Mouse (Mus musculus) lung, postnatal 10 days (tissue): ENCODE data around the gene Pax7.
A peak's percentile ranks its signal among the peaks of the same experiment; 100 is the strongest.

Source experiments
- DNase-seq: peaks from one replicate; pipeline ENCODE4 v3.0.0; 2021

Pax7 gene

DNA sequence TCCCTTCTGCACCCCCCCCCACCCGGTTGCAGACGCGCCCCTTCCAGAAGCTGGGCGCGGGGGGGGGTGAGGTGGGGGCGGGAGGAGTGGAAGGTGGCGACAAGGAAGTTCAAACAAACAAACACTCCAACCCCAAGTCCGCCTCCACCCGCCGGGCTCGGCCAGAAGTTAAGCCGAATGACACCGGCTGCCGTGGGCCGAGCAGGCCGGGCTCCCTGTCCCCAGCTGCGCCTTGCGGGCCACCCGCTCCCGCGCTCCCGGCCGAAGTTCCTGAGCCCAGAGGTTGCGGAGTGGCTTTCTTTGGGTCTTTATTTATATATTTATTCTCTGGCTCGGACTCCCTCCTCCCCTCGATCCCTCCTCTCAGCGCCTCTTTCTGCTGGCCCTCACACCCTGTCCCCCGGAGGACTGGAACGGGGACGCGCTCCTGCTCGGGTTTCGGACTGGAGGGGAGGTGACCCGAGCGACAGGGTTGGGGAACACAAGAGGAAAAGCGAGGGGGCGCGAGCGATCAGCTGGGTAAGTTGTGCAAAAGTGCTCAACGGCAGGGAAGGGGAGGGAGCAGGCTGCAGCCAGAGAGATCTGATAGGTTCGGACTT is at the start of gene Pax7:
Pax7 (minus strand) TSS at position 493 of the 599 bp plus-strand sequence.
- no peak for DNase-seq

DNA sequence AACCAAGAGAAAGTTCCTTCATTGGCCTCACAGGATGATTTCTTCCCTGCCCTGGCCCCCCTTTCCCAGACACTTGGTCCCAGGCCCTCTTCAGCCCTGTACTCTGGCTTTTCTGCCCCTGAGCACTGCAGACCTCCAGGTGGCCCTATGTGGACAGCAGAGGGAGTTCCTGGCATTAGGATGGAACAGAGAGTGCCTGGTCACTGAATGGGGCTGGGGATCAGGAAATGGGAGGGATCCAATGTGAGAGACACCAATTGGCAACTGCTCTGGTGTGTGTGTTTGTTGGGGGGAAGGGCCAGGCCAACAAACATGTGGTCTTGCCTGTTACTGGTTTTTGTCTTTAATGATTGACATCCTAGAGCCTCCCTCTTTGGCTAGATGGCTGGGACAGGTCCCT is 48.5 kb upstream of the Pax7 start:
- no peak for DNase-seq

DNA sequence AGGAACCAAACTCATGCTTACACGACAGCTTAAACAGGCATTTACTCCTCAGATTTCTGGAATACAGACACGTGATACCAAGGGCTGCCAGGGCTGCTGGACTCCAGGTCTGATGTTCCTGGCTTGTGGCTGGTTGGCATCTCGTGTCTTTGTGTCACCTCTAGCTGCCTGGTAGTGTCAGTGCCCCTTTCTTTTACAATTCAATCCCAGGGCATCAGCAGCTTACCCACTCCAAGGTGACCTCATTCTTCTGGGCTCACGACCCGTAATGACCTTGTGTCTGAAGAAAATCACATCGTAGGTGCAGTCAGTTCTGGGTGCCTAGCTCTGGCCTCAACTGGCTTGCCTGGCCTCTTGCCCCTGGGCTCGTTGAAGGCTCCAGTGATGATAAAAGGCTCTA is 46.0 kb upstream of the Pax7 start:
- no peak for DNase-seq

DNA sequence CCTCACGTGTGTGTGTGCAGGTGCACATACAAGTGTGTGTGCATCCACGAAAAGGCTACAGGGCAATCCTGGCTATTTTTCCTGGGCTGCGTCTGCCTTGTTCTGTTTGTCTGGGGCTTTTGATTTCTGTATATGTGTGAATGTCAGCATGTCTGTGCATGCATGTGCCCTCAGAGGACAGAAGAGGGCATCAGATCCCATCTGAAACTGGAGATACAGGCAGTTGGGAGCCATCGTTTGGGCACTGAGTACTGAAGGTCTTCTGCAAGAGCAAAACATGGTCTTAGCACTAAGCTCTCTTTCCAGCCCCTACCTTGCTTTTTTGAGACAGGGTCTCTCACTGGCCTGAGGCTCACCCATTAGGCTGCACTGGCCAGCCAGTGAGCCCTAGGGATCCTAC is 45.1 kb upstream of the Pax7 start:
- no peak for DNase-seq

DNA sequence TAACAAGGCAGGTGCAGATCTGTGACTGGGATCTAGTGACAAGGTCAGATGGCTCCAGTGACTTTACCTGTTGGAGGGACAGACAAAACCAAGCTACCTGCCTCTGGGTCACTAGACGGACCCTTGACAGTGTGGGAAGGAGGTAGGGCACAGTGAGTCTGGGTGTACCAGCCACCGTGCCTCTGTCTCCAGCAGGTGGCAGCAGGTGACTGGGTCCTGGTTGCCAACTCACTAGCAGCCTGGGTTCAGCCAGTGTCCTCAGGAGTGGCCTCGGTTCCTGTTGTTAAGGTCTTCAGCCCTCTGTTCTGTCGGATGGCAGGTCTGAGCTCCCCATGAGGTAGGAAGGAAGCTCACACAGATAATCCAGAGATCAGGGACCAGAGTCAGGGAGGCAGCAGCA is 43.9 kb upstream of the Pax7 start:
- peak; percentile 68 for DNase-seq

DNA sequence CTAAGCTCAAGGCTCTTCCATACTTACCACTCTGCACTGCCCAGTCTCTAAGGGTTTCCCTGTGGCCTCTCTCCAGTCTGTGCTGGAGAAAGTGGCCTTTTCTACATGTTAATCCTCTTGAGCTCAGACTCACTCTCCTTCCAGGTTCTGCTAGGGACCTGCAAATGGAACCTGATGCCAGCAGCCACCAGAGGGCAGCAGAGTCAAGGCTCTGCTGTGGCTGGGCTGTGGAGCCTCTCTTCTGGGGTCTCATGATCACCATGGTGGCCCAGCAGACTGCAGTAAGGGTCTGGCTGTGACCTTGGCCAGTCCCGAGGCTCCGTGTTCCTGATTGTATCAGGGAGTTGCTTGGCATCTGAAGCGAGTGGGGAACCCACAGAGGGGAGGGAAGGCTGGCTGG is 39.3 kb upstream of the Pax7 start:
- peak; percentile 36 for DNase-seq

DNA sequence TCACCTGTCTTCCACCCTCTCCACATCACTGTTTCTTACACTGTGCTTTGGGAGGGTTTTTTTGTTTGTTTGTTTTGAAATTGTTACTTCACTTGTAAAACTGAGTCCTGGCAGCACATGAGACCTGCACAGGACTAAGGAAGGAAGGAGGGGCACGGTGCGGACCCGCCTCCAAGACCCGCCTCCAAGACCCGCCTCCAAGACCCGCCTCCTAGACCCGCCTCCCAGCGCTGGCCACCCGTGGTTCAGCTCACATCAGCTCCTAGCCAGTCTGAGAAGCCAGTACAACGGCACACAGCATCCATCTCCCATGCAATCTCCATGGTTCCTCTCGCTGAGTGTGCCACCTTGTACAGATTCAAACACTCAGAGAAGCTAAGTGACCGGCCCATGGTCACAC is 38.4 kb upstream of the Pax7 start:
- no peak for DNase-seq

DNA sequence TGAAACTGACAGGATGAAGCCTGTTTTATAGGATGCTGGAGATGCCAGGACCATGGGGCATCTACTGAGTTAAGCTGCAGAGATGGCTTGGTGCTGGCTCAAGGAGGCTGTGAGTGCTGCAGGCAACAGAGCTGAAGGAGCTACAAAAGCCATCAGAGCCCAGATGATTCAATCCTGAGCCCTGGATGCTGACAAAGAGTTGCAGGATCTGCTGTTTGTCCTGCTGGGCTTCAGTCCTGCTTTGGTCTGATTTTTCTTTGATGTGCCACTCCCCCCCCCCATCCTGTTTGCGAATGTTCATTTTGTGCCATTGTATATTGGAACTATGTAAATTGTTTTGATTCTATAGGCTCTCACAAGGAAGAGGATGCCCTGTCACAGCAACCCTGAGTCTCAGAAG is 29.9 kb upstream of the Pax7 start:
- DNase-seq: no peak

DNA sequence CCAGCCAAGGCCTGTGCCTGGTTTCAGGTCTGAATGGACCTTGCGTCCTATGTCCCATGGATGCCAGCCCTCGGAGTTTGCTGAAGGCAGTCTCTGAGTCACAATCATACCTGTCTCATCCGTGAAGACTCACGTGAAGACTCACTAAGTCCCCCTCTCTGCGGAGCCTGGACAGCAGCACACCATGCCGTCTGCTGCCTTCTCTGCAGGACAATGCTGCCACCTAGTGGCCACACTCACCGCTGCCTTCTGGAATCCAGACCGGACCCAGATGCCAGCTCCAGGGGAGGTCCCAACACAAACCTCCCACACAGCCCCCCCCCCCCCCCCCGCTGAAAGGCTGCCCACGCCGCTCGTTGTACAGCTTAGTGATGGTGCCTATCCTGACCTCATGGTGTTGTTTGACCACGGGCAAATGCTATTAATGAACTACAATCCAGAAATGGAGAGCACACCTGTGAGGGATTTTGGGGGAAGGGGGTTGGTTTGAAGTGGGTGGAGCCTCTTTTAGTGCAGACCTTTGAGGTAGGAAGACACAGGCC is 25.4 kb upstream of the Pax7 start:
- DNase-seq: peak; percentile 90

DNA sequence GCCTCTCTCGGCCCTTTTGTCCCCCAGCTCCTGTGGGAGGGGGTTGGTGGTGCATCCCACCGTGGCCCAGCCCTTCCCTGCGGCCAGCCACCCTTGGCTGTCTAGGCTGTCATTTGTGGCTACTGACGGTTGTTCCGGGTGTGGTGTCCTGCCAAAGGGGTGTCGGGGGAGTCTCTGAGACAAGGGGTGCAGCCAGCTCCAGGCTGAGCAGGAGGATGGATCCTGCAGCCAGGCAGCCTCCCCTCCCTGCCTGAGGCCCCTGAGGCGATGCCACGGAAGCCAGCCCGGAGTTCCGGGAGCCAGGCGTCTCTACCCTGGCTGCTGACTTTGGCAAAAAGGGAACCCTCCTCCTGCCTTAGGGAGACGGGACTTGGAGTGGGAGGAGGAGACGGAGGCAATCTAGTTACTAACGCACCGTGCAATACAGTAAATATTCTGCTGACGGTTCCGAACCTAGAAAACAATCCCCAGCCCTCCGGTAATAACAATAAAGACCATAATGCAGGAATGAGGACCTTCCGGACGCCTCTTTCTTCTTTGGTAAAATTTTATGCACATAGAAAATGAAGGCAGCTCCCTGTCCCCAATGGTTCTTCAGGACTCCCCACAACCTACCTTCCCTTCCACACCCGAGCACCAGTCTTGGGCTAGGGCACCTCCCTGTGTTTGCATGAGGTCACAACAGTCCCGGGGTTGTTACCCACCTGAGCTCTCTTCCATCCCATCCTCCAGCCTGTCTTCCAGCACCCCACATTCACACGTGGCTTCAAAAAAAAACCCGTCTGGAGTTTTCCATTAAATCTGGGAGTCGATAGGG is 19.1 kb upstream of the Pax7 start:
- no peak for DNase-seq

DNA sequence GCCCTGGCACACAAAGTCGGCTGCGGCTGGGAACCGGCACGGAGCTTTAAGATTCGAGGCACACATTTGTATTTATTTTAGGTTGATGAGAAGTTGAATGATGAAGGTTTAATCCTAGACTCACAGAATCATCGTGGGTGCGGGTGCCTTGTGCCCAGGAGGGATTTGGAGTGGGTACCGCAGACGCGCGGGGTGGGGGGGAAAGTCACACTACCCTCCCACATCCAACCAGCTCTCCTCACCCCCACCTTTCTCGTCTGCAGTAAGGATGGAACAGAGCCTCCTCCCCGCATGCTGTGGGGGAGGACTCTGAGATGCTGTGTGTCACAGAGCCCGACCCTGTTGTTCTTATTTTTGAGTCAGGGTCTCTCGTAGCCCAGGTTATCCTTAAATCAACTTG is 18.1 kb upstream of the Pax7 start:
- no peak for DNase-seq

DNA sequence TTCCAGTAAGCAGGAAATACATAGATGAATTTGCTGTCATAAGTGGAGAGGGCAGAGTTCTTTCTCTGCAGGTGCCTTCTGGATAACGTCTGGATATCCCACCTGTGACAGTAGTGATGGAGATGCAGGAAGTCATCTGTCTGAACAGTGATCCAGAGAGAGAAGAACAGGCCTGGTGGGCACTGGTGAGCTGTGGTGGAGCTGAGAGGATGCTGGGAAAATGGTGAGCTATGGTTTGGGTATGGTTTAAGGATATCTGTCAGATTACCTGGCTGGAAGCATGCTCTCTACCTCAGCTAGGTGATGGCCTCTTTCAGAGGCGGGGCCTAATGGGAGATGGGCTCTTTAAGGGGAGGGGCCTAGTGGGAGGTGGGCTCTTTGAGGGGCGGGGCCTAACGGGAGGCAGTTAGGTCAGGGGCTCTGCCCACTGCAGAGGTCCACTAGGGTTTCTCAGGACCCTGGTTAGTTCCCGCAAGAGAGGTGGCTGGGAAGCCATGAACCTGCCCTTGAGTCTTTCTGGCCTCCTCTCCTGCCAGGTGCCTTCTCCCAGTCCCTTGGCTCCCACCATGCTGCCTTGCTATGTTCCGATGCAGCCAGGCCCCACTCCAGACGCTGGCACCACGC is 17.3 kb upstream of the Pax7 start:
- DNase-seq: no peak

DNA sequence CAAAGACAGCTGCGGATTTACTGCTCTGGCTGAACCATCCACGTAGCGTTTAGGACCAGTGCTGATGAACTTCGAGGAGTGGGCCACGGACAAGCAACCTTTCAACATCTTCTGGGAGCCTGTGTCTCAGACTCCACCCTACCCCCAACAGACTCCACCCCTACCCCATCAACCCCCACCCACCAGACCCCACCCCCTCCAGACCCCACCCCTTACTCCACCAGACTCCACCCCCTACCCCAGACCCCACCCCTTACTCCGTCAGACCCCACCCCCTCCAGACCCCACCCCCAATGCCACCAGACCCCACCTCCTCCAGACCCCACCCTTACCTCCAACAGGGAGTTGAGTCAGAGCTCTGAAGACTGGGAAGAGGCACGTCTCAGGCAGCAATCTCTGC is 10.1 kb upstream of the Pax7 start:
- DNase-seq: no peak

DNA sequence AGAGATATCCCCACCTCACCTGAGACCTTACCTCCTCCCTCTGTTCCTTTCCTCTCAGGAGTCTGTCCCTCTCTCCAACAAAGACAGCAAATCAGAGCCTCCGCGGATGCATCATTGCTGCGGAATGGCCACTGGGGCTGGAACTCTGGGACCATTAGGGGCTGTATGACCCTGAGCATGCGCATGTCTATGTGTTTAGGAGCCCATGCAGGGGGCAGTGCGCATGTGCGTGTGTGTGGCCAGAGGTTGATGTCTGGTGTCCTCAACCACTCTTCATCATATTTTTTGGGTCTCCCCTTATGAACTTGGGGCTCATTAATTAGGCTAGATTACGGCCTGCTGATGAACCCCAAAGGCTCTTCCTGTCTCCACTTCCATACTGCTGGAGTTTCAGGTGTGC is 9.6 kb upstream of the Pax7 start:
- no peak for DNase-seq

DNA sequence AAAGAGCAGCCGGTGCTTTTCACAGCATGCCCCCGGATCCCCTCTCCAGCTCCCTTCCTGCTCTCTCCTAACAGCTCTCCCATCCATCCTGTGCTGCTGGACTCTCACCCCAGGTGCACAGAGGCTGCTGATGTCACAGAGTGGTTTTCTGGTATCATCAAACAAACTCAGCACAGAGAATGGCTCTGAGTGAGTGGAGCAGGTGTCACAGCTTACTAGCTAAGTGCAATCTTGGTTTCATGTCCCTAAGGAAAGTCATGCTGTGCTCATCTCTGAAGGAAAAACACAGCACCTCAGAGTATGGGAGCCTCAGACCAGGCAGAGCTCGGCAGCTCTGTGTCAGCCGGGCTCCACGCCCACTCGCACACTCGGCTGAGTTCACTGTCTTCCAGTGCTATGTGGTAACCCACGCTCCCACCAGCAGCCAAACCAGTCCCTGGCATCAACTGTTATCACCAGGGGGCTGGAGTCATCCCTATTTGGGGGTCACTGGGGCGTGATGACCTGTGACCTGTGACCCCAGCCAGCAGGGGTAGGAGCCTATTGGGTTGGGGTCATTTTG is 7.7 kb upstream of the Pax7 start:
- DNase-seq: no peak

DNA sequence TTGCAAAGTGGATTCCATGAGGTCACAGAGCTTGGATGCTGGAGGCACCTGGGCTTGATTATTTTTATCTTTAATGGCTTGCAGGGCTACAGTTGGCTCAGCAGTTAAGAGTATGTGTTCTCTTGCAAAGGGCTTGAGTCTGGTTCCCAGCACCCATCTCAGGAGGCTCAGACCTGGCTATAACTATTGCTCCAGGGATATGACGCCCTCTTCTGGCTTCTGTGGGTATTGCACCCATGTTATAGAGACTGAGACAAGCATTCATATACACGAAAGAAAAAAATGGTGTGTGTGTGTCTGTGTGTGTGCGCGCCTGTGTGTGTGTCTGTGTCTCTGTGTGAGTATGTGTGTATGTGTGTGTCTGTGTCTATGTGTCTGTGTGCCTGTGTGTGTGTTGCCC is 7.1 kb upstream of the Pax7 start:
- DNase-seq: no peak

DNA sequence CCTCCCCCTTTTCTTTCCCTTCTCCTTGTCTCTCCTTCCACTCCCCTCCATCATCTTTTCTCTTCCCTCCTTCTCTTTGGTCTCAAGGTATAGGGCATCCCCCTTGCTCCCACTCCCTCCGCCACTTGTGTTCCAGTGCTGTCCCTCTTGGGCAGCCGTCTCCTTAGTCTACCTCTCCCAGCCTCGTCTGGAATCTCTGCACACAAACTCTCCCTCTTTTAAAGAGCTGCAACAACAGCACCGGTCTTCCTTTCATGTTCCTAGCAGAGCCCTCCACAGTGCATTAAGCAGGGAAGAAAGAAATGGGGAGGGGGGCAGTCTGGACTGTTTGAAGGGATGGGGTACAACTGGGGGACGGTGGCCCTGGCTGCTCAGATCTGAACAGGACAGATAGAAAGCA is 3.4 kb upstream of the Pax7 start:
- no peak for DNase-seq

DNA sequence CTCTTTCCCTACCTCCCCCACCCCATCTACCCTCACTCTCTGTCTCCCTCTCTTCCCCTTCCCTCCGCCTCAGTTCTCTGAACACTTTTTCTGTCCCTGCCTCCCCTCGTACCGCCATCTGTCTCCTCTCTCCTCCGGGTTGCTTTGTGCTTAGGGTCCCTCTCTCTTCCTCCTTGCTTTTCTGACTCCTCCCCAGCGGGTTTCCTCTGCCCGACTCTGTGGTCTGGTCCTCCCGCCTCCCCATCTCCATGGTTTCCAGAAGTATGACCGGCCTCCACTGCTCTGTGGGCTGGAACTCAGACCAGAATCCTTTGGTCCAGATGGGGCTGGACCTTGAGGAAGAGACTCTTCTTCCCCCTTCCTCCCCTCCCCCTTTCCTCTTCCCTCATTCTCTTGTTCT is 2.9 kb upstream of the Pax7 start:
- no peak for DNase-seq

DNA sequence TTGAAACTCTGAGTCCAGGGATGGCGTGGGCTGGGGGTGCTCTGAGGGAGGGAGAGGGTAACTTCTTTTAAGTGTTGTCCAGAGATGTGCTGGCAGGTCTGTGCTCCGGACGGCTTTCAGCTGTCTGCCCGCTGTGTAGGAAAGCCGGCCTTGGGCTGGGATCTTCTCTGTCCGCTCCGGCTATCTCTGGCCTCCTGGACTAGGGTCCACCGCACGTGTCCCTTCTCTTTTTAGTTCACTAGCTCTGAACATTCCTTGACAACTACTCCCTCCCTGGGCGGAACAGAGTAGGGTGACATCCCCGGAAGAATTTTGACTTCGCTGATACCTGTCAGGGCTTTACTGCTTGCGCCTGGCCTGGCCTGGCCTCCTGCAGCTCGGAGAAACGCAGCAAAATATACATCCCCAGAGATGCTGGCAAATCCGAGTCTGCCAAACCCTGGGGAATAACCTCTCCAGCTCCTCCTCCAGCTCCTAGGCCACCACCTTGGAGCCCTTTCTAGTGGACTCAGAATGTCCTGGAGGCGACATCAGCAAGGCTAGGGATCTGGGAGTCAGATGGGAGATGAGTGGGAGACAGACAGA is 581 bp upstream of the Pax7 start:
- no peak for DNase-seq

DNA sequence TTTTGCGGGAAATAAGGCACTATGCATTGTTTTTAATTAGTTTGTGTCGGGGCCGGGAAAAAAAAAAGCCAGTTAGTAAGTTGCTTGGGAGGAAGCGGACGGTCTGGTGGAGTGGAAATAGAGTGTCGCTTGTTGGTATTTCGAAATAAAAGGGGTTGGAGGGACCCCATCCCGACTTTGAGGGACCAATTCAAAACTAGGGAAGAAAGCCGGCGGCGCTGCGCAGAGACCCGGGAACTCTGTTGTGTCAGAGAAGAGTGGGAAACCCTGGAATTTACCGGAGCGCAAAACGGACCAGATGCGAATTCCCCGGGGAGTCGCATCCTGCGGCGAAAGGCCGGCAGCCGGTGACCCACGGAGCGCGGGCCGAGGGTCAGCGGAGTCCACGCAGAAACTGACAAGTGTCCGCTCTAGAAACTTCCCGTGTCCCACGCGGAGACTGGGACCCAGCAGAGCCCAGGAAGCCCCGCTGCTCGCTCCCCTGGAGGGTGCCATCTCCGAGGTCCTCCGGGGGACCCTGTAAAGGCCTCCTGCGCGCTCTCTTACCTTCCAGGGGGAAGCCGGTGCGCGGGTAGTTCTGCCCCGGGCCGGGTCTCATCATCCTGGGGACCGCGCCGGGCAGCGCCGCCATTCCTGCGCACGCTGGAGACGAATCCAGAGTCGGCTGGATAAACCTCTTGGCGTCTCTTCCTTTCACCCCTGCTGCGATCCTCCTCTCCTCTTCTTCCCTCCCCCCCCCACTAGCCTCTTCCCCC is 870 bp downstream of the Pax7 start:
- no peak for DNase-seq

DNA sequence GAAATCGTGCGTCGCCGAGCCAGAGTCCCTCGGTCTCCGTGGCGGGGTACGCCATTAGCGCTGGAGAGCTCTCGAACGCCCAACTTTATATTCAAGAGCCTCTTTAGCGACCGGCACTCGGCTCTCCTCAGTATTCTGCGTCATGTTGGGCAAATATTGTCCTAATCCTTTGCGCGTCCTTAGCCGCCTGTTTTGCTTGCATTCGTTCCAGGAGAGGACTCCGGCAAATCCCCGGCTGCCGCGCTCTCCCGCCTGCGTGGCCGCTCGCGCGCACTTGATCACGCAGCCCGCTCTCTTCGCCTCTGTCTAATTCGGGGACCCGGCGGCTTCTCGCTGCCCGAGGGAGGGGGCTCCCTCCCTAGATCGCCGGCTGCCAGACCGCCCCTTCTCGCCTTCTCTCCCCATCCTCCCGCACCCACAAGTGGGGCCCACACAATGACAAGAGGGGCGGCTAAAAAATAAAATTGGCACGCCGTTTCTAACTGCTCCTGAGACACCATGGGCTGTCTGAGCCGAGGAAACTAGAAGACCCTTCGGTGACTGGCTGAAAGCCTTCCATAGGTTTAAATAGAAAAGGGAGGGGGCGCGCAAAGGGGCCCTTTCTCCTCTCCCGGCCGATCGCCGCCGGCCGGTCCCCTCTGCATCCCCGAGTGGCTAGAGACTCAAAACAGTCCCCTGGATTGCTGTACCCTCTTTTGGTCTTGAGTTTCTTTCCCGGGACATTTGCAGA is 1.7 kb downstream of the Pax7 start:
- peak; percentile 18 for DNase-seq
